Mouse (Mus musculus) cerebellum, adult 2 months (tissue): ENCODE data around the gene Dip2a.

Experiments
- CTCF ChIP-seq: fragments of 200-500 bp; IDR thresholded peaks from 2 replicates; pipeline ENCODE4 v1.5.1; 2011; ENCODE audit warnings: low read depth, mild to moderate bottlenecking, control low read depth, low read length, moderate library complexity, borderline replicate concordance; ENCODE audit not compliant: insufficient read depth
- POLR2A ChIP-seq: fragments of 200-500 bp; IDR thresholded peaks from 2 replicates; pipeline ENCODE4 v1.6.1; 2011; ENCODE audit warnings: low read length, control low read depth, borderline replicate concordance; ENCODE audit not compliant: insufficient read depth

GRCm38 (mm10) chr10:76278541-76279097 lies 66.5 kb downstream of the Dip2a start:
- TF ChIP-seq CTCF = no peak
- TF ChIP-seq POLR2A = no peak
